Mouse (Mus musculus) lung, adult 18-20 months (tissue): ENCODE data around the gene Lamc1.

Experiments used
- DNase-seq, 2 experiments: peaks; one replicate each; pipeline ENCODE4 v3.0.0; 2022; ENCODE audit warnings: mixed read lengths in 2 of 2

Gene Lamc1

DNA sequence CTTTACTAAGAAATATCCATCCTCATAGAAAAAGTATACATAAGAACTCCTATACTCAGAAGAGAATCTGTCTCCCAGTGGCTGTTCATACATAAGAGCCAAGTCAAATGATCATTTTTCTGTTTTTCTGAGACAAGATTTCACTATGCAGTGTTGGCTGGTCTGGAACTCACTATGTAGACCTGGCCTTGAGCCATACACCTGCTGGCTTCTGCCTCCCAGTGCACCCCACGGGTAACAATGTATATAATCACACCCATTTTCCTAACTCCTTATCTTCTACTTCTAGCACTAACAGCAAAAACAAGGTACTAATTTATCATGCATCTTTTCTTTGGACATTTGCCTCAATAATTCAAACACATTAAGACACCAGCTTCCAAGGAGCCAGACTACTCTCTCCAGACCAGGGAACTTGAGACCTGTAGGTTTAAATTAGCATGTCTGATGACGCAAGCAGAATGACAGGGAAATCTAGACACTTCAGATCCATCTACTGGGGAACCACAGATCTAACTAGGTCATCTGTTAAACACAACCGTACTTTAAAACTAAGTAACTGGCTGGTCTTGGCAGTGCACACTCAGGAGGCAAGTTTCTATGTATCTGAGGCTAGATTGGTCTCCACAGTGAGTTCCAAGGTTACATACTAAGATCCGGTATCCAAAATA, 79.9 kb downstream of the Lamc1 start:
- DNase-seq = no peak

GRCm38 (mm10) chr1:153251590-153252206, 80.9 kb downstream of the Lamc1 start:
- no peak for DNase-seq

GRCm38 (mm10) chr1:153241346-153241745, 91.2 kb downstream of the Lamc1 start:
- DNase-seq = peak; percentile 26 to 46

- no peak for DNase-seq
Measured at GRCm38 (mm10) chr1:153235576-153235975, 97.0 kb downstream of the Lamc1 start.

DNA sequence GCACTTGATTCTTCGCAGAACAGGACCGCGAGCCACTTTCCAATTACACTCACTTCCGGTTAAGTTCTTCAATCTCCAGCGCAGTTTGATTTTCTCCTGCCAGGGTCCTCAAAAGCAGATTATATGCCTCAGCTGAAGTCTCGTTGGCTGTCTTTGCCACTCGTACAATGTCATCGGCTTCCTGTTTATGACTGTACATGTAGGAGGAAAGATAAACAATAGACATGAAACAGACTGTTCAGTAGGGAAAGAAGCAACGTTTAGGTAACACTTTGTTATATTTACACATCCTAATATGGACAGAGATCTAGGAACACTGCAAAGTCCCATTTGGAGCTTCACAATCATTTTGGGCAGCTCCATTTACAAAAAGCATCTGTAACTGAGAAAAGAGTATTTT, 100.9 kb downstream of the Lamc1 start:
- no peak for DNase-seq

DNA sequence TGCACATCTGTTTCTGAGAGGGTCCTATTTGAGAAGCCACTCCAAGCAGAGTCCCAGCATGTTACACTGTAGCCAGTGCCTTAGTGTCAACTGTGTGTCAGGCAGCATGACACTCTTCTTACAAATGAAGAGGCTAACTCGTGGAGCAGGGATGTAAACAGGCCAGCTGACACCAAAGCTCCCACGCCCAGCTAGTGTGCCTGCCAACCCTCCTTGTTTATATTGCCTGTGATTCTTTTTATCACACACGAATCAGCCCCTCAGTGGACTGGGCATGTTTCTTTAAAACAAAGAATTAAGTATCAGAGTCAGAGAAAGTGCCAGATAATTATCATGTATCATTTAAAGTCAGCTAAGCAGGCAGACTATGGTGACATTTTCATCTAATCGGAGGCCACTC, 104.7 kb downstream of the Lamc1 start:
- DNase-seq = peak in 1 of 2 experiments; percentile 46

GRCm38 (mm10) chr1:153227096-153227495, 105.5 kb downstream of the Lamc1 start:
- DNase-seq = no peak

DNA sequence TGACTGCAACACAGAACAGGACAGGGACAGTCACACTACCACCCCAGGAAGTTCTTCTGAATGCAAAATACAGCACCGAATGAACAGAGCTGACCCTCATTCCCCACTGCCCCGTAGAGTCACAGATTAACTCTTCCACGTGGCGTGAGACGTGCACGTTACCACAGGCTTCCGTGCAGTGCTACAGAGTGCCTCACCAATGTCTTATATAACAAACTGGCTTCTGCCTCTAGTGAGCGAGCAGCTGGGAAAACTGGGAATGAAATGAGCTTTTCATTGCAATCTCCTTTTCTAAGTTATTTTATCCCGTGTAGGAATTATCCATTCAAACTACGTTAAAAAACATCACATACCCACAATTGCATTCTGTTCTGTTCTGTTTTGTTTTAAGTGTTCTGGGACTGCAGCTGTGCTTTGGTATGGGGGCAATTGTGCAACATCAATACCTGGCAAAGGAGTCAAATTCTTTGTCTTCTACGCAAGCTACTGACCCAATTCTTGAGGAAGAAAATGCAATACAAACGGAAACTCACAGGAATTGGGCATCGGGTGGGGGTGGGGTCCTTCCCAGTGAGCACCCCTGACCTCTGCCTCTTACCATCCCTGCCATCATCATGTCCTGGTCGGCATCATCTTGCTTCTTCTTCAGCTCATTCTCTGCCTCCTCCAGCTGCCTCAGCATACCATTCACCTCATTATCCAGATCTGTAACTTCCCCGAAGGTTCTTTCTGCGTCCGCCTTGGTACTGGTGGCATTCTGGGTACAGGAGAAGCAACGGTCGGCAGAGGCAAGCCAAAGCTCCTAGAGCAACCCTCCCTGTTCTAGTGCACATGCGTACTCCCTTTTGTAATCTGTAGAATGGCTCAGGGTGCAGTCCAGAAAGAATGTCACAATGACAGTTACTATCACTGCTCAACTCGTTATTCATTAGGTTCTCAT, 106.5 kb downstream of the Lamc1 start:
- peak in 1 of 2 experiments; percentile 54 for DNase-seq

DNA sequence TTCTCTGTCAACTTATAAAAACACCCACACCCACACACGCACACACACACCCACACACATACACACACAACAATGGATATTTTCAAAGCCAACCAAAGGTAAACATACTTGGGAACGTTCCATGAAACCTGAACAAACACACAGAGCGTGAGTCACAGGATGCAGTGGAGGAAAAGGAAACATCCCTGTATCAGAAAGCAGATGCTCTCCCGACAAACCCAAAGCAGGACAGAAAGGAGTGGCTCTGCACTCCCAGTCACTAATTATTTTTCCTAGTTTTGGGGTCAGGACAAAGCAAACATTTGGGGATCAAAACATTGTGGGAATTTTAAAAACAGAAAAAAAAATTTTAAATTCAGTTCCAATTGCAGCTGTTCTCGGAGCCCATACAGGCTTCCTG, 108.3 kb downstream of the Lamc1 start:
- DNase-seq = peak in 1 of 2 experiments; percentile 41

GRCm38 (mm10) chr1:153219376-153219775, 113.2 kb downstream of the Lamc1 start:
- no peak for DNase-seq

DNA sequence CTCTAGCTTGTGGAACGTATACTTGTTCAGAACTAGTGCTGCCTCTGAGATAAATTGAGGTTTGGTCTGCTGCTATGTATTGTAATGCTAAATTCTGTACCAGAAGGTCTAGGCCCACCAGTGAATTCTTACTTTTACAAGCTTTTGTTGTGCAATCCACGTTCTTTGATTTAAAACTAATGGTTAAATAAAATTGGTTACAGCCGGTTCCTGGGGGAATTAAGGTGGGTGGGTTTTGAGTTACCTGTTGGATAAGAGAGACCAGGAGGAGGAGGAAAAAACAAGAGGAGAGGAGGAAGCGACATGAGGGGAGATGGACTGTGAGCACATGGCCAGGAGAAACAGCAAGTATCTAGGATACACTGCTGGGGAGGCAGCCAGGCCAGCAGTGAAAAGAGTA, 116.1 kb downstream of the Lamc1 start:
- no peak for DNase-seq

GRCm38 (mm10) chr1:153215676-153216075, 116.9 kb downstream of the Lamc1 start:
- no peak for DNase-seq

DNA sequence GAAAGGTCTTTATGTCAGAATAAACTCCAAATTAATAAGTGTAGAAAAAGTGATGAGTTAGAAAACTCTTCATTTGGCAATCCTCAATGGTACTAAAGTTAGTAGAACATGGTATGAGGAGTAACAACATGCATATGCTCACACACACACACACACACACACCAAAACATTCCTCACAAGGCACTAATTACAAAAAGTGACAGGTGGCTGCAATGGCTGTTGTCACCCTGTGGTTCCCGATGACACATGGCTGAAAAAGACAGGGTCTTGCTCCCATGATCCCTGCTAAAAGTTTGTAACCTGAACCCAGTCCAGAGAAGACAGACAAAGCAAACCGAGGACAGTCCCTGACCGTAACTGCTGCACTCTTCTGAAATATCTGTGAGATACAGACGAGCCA, 121.6 kb downstream of the Lamc1 start:
- no peak for DNase-seq

GRCm38 (mm10) chr1:153210198-153210597, 122.4 kb downstream of the Lamc1 start:
- no peak for DNase-seq

DNA sequence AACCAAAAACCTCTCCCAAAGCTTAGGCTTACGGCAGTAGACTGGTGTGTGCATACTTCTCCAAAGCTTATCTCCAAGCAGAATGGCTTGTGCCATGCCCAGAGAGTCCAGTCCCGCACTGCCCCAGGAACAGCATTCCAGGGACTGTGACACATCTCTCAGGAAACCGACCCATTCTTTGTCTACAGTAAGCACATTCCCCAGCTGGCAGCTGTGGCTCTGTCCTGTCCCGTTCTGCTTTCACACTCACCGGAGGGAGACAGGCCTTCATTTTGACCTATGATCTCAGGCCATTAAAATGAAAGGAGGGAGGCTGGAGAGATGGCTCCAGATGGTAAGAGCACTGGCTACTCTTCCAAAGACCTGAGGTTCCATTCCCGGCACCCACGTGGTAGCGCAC, 130.4 kb downstream of the Lamc1 start:
- DNase-seq = no peak

DNA sequence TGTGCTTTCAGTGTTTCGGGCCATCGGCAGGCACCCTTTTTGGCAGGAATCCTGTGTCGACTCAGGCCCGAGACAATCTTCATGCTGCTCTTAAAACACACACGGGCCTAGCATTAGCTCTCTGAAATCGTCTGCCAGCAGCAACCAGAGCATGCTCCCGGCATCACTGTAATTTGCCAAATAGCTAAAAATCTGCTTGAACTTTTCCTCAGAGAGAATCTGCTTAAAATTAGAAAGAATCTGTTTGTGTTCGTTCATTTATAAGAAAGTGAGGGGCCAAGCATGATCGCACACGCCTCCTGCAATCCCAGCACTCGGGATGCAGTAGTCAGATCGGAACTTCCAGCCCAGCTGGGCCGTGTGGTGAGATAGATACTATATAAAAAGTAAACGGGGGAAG, 131.1 kb downstream of the Lamc1 start:
- DNase-seq = no peak

DNA sequence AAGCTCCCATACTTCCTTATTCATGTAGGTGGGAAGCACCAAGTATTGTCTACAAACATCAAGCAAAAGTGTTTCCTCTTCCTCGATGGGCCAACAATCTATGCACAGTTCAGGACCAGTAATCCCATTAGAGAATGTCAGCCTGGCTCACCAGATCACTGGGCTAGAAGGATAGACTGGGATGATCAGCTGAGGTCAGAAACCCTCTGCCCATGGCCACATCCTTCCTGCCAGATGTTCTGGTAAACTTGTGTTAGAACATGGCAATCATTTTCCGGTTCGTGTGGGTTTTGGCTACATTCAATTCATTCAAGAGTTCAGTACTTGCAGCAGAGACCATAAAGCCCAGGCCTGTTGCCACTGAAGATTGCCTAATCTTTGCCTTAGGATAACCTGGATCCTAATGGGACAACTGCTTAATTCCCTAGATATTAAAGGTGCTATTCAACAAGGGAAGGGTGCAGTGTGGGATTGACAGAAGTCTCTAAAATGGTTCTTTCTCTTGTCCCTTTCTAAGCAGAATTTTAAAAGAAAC, 135.2 kb downstream of the Lamc1 start:
- DNase-seq = no peak

DNA sequence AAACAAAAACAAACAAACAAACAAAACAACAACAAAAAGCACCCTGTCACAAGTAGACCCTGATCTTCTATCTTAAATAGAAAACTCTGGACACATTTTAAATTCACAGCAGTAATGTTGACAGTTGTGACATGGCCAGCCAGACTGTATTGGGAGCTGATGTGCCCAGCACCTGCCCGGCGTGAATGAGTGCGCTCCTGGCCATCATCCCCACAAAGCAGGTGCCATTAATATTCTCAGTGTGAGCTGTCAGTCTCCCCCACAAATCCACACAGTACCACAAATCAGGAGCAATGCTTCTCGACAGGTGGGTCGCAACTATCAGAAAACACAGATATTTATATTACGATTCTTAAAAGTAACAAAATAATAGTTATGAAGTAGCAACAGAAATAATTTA, 139.6 kb downstream of the Lamc1 start:
- no peak for DNase-seq

DNA sequence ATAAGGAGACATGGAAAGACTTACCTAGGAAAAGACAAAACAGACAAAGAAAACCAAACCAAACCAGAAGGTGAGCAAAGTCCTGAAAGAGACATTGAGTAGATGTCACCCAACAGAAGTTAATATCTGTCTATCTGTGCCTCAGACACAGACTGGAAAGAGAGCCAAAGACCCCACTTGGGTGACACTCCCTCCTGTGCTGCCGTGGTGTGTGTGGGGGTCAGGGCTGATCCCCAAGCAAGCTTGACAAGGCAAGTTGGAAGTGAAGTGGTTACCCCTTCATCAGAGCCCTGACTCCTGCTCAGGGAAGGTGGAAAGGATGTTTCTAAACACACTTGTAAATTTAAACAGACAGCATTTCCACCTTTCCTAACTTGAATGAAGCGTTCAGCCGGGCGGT, 140.2 kb downstream of the Lamc1 start:
- DNase-seq = no peak

- peak in 1 of 2 experiments; percentile 51 for DNase-seq
Measured at GRCm38 (mm10) chr1:153191943-153192329, 140.7 kb downstream of the Lamc1 start.

GRCm38 (mm10) chr1:153191237-153191942, 141.2 kb downstream of the Lamc1 start:
- no peak for DNase-seq

- DNase-seq = no peak
Measured at GRCm38 (mm10) chr1:153188081-153188480, 144.5 kb downstream of the Lamc1 start.
